Mouse (Mus musculus) adipocyte (in vitro differentiated cells): ENCODE results near the gene Fbxl5.

Experiments used
- DNase-seq: peaks from one replicate; pipeline ENCODE4 v3.0.0-alpha.2; 2016; ENCODE audit warnings: low spot score

The Fbxl5 gene

DNA sequence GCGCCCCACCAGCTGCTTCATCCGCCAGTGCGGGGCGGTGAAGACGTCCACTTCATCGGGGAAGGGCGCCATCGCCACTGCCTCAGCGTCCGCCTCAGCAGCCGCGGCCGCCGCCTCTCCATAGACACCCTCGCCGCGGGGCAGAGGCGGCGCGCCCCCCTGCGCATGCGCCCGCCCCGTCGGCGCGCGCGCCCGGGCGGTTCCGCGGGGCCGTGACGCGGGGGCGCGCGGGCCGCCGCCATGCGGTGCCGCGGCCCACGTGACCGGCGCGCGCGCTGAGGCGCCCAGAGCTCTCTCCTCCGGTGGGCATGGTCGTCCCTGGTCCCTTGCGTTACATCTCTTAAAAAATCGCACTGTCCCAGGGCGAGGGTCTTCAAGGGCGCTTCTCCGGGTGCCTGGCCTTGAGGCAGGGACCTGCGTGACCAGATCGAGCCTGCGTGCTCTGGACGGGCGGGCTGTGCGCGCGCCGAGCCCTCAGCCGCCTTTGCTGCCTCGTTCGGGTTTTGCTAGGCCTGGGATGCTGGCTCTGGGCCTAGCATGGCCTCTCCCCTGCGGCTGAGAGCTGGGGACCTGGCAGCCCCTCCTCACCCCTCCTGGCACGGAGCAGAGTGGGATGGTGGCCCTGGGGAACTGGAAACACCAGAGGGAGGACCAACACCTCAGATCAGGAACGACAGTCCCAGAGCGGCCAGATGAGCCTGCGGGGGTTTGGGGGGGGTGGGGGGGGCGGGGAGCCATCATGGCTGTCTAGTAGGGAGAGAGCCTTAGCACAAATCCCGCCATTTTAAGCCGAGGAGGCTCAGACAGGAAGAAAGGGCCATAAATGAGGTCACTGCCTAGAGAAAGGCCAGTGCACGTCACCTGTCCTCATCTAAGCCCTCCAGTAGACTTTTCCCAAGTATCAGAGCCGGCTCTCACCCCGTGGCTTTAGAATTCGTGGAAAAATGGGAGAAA lies 39.2 kb downstream of the Fbxl5 start:
- peak; percentile 78 for DNase-seq

DNA sequence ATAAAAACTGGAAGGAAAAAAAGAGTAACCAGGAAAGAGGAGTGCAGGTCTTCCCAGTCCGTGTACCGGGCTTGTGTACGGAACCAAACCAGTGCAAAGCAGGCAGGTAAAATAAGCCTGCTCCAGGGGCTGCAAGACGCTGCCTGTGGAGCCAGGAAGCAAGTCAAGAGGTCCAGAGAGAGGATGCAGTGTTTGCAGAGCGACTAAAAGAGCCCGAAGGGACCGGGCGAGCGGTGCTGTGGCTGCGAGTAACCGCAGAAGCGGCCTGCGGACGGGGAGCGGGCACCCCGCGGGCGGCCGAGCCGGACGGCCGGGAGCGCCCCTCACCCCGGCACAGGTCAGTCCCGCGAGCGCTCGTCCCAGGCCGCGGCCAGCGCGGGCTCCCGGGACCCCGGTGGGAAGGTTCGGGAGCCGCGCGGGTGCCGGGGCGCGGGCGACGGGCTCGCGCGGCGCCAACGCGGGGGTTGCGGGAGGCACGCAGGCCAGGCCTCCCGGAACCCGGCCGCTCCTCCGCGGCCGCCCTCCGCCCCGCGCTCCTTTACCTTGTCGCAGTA lies 39.9 kb downstream of the Fbxl5 start:
- peak; percentile 53 for DNase-seq

DNA sequence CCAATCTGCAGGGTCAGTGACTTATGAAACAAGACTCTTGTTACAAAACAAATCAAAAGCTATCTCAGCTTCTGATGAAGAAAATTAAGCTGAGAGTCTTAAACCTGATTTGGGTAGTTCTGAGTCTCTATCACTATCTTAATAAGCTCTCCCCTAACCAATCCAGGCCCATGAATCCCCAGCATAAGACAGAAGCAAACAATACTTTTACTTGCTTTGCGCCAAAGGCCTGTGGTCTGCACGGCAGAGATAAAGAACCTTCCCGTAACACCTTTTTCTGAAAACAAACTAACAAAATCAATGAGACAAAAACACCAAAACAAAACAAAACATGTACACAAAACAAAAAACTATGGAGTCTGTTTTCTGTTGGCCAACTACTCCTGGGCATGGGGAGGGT lies 42.9 kb downstream of the Fbxl5 start:
- DNase-seq: no peak

DNA sequence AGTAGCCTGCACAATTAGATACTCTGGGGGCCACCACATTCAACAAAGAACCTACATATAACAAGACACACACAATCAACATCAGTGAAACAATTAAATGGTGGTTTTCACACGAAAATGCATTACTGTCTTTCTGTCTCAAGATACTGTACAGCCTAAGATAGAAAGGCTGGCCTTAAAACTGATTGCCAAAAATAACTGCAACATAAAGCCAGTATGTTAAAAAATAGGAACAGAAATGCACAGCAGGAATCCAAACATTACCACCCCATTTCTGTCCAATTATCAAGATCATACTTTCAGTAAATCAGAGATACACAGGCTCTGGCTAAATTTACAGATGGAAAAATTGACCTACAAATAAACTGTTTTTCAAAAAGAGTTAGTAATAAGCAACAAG lies 44.4 kb downstream of the Fbxl5 start:
- no peak for DNase-seq

DNA sequence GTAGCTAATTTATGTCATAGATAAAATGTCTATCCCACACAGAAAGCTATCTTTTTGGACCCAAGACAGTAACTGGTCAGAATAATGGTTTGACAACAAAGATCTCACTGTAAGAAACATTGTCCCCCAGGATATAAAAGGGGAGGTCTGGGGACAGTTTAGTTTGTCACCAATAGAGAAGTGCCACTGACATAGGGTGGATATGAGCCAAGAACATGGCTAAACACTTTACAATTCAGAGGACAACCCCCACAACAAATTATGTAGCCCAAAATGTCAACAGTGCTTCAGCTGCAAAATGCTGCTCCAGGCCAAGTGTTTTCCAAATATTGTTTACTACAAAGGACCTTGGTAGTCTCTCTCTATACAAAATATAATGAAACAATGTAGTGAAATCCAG lies 45.0 kb downstream of the Fbxl5 start:
- peak; percentile 39 for DNase-seq

DNA sequence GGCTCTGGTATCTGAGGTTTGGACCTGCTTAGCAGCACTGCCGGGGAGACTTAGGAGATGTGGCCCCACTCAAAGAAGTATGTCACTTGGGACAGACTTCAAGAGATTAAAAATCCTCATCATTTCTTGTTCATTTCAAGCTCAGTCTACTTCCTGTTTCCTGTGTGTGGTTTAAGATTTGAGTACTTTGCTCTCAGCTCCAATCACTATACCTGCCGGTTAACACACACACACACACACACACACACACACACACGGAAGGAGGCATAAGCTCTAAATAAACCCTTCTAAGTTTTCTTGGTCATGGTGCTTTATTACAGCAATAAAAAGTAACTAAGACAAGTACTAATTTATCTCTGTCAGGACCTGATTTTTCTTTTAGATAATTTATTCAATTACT lies 49.9 kb downstream of the Fbxl5 start:
- DNase-seq: no peak

DNA sequence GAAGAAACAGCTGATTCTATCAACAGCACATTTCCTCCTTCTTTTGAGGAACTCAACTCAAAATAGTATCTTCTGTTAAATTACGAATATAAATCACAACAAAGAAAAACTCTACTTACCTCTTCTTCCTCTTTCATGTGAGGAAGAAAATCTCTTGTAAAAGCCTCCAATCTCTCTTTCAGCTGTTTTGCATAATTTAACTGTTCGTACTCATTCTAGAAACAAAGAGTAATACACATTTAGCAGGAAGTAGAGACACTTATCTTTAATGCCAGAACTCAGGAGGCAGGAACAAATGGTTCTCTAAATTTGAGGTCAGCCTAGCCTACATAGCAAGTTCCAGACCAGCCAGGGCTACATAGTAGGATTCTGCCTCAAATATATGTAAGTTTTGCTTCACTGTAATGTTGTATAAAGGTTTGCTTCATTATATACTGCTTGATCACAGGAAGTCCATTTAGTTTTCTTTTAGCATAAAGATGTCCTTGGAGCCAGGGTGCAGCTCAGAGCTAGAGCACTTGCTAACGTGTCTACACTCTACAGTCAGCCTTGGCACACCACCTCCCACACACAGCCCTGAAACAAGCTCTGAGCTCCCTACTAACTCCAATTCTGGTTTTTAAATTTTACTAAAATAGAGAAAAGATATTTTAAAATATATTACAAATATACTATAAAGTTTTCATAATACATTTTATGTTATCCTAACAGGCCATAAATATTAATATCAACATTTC lies 50.7 kb downstream of the Fbxl5 start:
- no peak for DNase-seq

DNA sequence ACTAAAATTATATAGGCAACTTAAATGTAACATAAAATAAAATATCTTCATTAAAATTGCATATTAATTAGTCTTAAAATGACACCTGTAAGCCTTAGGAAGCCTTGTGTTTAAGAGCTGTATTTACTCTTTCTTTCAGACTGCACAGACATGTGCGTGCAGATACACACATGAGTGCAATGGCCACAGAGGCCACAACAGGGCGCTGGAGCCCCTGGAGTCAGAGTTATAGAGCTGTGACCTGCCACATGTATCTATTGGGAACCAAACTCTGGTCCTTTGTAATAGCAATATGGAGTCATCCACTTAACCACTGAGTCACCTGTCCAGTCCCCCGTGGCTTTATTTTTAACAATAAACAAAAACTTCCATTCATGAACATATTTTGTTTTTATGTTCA lies 72.3 kb downstream of the Fbxl5 start:
- no peak for DNase-seq

DNA sequence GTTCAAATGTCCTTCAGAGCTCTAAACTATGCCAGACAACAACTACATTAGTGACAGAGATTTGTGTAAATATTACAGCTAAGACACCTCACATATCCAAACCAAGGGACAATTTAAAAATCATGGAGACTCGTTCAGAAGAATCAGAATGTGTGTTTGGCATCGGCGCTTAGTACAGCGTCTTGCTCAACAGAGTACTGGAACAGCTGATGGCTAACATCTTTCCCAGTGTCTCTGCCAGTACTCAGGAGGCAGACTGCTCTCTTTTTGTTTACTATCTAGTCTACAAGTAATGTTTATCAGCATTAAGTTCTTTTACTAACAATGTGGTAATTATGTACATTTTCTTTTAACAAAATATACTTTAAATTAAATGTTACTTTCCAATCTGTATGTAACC lies 73.4 kb downstream of the Fbxl5 start:
- DNase-seq: peak; percentile 69

DNA sequence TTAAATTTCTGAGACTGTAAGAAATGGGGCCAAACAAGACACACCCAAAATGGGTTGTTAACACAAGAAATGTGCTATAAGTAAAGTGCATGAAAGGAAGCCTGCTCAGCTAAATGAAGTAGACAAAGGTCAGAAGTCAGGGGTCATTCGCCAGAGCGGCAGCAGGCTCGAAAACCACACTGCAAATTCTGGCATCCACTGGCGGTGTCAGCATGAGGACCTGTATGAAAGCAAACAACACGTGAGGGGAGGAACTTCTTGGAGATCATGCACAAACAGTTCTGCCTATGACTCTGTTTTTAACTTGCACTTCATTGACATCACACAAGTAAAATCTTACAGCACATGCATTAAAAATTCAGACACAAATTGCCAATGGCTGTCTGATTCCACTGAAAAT lies 76.3 kb downstream of the Fbxl5 start:
- DNase-seq: no peak

DNA sequence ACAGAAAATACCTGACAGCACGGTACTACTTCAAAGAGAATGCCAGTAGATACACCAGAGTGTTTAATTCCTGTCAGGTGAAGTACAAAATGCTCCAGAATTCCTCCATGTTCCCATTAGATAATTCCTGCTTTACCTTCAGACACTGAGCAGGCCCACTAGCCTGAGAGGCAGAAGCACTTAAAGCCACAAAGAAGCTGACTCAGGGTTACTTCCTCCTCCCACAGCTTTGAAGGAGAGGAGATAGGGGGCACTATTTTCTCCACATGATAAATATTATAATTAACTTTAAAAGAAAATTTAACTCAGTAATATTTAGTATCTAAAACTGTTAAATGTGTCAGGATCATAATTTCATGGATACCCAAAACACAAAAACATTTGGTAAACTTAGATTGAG lies 77.3 kb downstream of the Fbxl5 start:
- no peak for DNase-seq

DNA sequence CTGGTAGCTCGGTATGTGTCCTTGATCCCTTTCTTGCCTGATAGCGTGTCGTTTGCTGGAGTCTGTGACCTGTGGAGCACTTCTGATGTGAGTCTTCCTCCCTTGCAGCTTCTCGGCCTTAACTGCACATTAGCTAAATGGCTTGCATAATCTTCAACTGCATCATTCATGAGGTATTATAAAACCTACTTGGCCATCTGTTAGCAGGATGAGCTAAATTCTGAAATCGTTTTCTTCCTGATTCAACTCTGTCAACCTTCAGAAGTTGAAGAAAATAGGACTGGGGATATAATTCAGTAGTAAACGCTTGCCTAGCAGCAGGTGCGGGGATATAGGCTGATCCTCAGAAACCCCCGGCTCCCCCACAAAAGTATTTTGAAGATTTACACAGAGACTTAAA lies 89.1 kb downstream of the Fbxl5 start:
- no peak for DNase-seq

DNA sequence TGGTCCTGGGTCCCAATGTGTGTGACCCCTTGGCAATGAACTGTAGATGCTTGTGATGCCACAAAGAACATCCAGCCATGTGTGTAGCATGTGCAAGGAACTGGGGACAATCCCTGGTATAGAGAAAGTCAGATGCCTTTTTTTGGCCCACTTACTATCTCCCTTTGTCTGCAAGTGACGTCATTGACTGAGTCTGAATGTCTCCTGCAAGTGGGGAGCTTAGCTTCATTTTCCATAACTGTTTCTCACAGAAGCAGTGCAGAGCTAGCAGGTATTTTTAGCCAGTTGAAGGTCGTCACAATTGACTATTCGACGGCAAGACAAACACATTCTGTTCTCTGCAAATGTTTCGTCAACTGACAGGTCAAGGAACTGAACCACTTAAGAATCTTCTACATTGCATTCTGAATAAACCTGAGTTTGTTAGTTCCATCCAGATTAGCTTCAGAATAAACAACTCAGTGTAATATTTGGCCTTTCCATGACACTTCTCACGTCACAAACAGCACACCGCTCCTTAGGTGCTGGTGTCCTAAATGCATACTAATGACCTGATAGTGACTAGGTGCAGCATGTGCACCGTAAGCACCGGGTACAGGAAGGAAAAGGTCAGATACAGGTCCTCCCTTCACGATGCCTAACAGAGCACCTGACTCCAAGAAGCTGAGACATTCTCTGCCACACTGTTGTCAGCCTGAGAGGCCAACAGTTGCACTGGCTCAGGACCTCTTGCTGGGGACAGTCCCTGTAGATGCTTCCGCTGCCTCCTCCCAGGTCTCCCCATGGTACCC lies 92.9 kb downstream of the Fbxl5 start:
- DNase-seq: no peak

DNA sequence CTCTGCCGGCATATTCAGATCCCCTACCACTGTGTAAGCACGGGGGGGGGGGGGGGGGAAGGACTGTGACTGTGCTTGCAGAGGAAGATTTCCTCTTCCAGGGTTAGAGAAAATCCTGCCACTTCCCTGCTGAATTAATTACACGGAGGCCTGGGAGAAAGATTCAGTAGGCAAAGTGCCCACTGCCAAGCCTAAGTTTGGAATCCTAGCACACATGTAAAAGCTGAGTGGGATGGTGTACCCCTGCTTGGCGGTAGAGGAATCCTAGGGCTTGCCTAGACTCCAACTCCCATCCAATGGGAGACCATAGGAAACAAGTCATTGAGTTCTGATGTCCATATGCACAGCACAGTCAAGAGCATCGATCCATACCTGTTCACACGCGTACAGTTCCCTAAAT lies 97.6 kb downstream of the Fbxl5 start:
- DNase-seq: no peak

DNA sequence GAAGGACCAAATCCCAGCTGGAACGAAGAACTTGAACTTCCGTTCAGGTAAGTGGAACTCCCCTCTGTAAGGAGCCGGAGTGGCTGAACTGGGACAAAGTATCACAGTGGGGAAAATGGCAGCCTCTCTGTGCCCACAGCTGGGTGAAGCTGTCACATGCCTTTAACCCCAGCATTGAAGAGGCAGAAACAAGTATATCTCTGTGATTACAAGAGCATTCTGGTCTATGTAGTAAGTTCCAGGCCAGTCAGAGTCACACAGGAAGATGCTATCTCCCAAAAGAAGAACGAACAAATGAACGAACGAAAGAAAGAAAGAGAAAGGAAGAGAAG lies 99.0 kb downstream of the Fbxl5 start:
- DNase-seq: no peak

DNA sequence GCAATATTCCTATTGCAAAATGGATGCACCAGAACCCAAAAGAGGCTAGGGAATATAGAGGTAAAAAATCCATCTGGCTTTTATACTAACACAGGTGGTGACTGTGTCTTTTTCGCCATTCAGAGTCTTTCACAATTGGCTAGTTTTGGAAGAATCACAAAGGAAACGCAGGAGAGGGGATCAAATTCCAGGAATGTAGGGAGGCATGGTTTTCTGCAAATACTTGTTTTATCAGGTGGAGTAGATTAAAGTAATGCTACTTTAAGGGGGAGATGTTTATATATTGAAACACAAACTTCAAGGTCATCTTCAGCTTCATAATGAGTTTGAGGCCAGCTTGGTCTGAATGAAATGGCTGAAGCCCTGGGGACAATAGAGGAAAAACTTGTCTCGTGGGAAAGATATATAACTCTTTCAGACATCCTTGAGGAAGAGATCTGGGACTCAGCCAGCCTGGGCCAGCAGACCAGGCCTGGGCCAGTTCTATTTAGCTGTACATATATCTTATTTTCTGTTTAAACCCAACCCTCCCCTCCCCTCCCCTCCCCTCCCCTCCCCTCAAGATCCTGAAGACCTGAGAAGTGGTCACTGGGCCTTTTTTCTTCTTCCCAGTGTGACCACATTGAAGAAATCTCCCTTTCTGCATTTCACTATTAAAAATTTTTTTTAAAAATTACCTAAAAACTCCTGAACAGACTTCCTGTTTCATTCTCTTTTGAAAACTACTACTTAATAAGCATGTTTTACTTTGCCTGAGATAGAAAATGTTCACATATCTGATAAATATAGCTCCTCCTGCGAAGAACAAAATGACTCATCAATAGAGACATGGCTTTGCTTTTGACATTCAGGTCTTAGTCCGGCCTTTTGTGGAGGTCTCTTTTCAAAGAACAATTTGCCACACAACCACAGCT lies 99.6 kb downstream of the Fbxl5 start:
- no peak for DNase-seq

DNA sequence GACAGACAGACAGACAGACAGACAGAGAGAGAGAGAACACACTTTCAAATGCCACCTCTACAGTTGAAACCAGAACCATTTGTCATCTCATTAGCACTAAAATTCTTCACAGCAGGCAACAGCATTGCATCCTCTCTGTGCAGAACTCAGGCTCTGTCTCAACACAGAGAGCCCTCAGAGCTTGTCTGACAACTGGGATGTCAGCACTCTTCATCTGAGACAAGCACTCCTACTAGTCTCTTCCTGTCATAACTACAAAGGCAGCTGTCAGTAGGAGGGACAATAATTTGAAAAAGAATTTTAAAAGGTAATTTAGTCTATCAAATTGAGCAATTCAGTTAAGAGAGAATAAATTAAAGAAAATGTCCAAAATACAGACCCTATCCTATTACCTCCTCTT lies 122.2 kb downstream of the Fbxl5 start:
- no peak for DNase-seq

DNA sequence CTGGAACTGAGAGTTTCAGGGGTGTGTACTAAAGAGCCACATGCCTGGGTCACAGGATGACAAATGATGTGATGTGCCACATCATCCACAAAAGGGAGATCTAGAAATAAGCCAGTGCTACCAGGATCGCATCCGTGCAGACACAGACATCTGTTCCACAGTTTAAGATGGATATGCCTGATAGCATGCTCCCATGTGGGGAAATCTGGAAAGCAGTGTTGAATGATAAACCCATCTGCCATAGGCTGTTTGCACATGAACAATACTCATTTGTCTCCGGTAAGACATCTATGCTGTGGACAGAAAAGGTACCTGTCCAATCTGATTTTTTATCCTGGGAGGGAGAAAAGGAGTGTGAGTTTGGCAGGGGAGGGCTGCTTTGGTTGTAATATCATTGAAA lies 124.3 kb downstream of the Fbxl5 start:
- no peak for DNase-seq
